Mouse (Mus musculus) activated CD4-positive, CD25-positive, alpha-beta regulatory T cell, adult 9 weeks (primary cell): ENCODE data around the gene Olfr205. TPM values are rescaled to one million over a fixed set of nuclear protein-coding genes. Genes with fewer than 3 reads are reported as not detected.

ENCODE experiments used
- polyA plus RNA-seq: library from polyadenylated mRNA; unstranded; fragments of 100-300 nt; shearing (Covaris generic); gene quantifications from one replicate; pipeline ENCODE4 v1.2.1, GENCODE M21; 2017

The Olfr205 gene
- not detected for polyA plus RNA-seq

DNA sequence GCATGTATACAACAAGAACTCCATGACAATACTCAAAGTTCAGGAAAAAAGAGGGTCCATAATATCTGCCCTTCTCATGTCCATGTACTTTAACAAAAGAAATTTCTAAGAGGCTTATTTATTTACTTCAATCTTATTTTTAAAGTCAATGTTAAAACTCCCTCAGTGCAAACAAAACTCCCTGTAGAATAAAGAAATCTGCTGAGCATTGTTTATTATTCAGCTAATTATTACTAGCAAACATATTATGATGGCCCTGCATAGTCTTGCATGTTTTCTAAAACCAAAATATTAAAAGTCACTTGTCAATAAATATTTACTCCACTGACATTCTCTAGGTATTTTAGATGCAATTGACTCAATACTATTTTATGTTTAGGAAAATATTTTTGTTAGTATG is at the start of gene Olfr205:
Gene Olfr205 (minus strand): TSS at position 101 of the 400 bp plus-strand sequence.

DNA sequence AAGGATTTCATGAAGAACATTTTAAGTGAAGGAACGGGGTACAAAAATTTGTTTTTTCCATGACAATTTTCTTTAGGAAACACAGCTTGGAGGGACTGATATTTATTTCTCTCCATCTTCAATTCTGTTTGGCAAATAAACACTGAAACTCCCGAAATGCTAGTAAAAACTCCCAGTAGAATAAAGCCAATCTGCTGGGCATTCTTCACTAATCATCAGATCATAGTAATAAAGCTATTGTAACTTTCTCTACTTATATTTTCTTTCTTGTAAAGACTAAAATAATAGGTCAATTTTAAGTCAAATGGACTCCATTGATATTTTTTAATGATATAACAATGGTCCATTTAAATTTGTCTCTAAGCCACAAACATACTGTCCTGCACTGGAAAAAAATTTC is 33.0 kb upstream of the Olfr205 start, which contains the start of gene Olfr209:
Gene Olfr209 (minus strand): TSS at position 101 of the 400 bp plus-strand sequence.

DNA sequence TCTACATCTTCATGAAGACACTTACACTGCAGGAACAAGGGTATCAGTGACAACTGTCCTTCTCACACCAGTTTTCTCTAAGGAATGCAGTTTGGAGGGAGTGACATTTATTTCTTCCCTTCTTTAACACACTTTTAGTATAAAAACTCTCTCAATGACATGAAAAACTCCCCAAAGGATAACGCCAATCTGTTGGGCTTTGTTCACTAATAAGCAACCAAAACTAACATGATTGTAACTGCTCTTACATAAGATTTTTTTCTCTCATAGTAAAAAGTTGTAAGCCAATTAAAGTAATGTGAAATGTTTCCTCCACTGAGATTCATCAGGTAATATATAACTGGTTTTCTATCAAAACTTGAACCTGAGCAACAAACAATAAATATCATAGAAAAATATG is 18.2 kb upstream of the Olfr205 start, which contains the start of gene Olfr206:
Gene Olfr206 (minus strand): TSS at position 101 of the 400 bp plus-strand sequence.

DNA sequence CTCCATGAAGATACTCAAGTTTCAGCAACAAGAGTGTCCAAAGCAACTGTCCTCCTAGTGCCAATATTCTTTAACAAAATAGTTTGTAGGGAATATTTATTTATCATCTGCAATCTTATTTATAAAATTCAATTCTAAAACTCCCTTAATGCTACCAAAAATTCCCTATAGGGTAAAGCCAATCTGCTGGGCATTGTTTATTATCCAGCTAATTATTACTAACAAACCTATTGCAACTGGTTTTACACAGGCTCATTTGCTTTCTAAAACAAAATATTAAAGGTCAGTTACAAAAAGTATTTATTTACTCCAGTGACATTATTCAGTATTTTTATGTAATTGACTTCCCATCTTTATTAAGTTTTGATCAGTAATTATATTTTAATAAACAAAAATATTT is 12.8 kb downstream of the Olfr205 start, which contains the start of gene Olfr204:
Gene Olfr204 (minus strand): TSS at position 101 of the 400 bp plus-strand sequence.

DNA sequence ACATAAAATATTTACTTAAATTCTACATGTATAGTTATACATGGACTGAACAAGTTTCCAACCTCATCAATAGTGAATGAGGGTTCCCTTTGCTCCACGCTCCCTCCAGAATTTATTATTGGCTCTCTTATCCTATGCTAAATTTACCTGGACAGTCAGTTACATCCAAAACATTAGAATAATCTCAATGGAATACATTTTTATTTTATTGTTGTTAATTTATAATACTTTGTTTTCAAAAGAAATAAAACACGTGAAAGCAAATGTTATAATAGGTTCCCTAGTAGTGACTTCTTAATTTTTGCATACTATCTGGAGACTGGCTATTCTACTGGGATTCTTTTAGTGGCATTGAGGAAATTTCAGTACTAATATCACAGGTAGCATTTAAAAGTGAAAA is 32.4 kb downstream of the Olfr205 start, which contains the start of gene Olfr203:
Gene Olfr203 (plus strand): TSS at position 301 of the 400 bp plus-strand sequence.

DNA sequence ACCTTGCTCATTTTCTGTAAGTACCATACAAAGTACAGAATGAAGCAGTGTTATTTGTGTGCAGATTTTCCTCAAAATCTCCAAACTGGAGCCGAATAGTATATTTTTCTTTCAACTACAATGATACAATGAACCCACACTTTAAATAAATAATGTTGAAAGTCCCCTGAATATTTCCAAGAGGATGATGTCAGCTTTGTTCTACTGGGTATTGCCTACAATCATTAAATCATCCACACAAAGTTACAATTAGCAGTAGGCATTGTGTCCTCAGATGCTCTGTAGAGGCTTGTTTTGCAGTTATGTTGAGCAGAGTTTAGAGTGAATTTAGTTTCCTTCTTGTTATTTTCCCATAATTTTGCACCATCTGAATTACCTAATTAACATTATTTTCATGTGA is 44.2 kb downstream of the Olfr205 start, which contains the start of gene Olfr202:
Gene Olfr202 (minus strand): TSS at position 101 of the 400 bp plus-strand sequence.

Other genes starting within 250 kb of the Olfr205 start
- not detected for gene Olfr191, start 241.3 kb downstream of the Olfr205 start, polyA plus RNA-seq
- gene Olfr193, start 219.3 kb downstream of the Olfr205 start, polyA plus RNA-seq = not detected
- not detected for gene Olfr194, start 210.1 kb downstream of the Olfr205 start, polyA plus RNA-seq
- not detected for gene Olfr195, start 184.1 kb downstream of the Olfr205 start, polyA plus RNA-seq
- not detected for gene Olfr196, start 160.7 kb downstream of the Olfr205 start, polyA plus RNA-seq
- gene Olfr198, start 127.6 kb downstream of the Olfr205 start, polyA plus RNA-seq = not detected
- gene Olfr199, start 111.4 kb downstream of the Olfr205 start, polyA plus RNA-seq = not detected
- gene Olfr201, start 58.5 kb downstream of the Olfr205 start, polyA plus RNA-seq = not detected
- not detected for gene Olfr202, start 44.3 kb downstream of the Olfr205 start, polyA plus RNA-seq
- not detected for gene Olfr203, start 32.3 kb downstream of the Olfr205 start, polyA plus RNA-seq
- not detected for gene Olfr204, start 12.9 kb downstream of the Olfr205 start, polyA plus RNA-seq
- gene Olfr206, start 18.1 kb upstream of the Olfr205 start, polyA plus RNA-seq = not detected
- not detected for gene Olfr209, start 32.9 kb upstream of the Olfr205 start, polyA plus RNA-seq
- gene Gabrr3, start 76.2 kb upstream of the Olfr205 start, polyA plus RNA-seq = not detected
- 92.4 TPM for gene Riox2, start 140.6 kb upstream of the Olfr205 start, polyA plus RNA-seq